Comparison of ENCODE assay signal across 23 mouse cellular contexts in the genomic region with DNA sequence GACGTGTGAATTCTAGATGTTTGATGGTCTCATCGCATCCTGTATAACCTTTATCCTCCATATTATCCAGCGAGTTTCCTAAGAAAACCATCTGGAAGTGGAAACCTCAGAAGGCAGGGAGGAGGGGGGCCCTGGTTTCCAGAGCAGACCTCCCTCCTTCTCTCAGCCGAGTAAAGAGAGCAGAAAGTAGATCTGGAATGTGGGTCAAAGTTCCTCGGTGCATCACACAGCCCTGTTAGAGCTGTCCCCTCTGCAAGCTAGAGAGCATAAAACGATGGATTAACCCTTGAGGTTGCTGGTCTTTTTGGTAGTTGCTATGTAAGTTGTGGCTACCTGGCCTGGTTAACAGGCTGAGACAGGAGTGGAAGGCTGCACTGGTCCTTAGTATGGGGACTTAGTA. TPM values are rescaled to one million over a fixed set of nuclear protein-coding genes. Genes with fewer than 3 reads are reported as not detected.
DNase-seq lines count a peak whose midpoint lies in the region; ATAC-seq and TF ChIP-seq lines count a peak whose summit lies in the region.
"Had no signal": no experiment of that assay in that cellular context is flagged by ENCODE, and none has a peak within 500 bp of the region (broad histone marks: within the 10 kb centered on the region; RNA-seq: fewer than 3 reads in every experiment).

No protein-coding gene starts in this region.

- peaks cover 10% of the 10 kb centered on the region; the same call in 1 of the 2 replicates for H3K4me1 ChIP-seq in heart, embryonic 12.5 days (replicated peaks)
- H3K4me1 ChIP-seq in intestine, embryonic 14.5 days (replicated peaks; ENCODE audit: control insufficient read depth, insufficient read depth, low read length): peaks cover 10% of the 10 kb centered on the region
- H3K4me1 ChIP-seq in intestine, postnatal 0 days (replicated peaks; ENCODE audit: control insufficient read depth, insufficient read depth, low read length): no peaks in the 10 kb centered on the region
- no peaks in the 10 kb centered on the region for H3K4me1 ChIP-seq in liver, embryonic 12.5 days
- H3K4me1 ChIP-seq: embryonic facial prominence, embryonic 13.5 days; forebrain, embryonic 13.5 days had no signal

- H3K4me2 ChIP-seq in heart, embryonic 12.5 days: no peak overlapping the region
- no peak overlapping the region for H3K4me2 ChIP-seq in intestine, embryonic 14.5 days (ENCODE audit: low read length)
- no peak overlapping the region for H3K4me2 ChIP-seq in intestine, postnatal 0 days (replicated peaks; ENCODE audit: low read depth)
- no peak overlapping the region for H3K4me2 ChIP-seq in liver, embryonic 12.5 days
- H3K4me2 ChIP-seq: embryonic facial prominence, embryonic 13.5 days; forebrain, embryonic 13.5 days; heart, embryonic 15.5 days; hindbrain, embryonic 14.5 days had no signal

- H3K27me3 ChIP-seq in heart, embryonic 12.5 days (replicated peaks): no peaks in the 10 kb centered on the region
- no peaks in the 10 kb centered on the region for H3K27me3 ChIP-seq in intestine, embryonic 14.5 days (replicated peaks; ENCODE audit: control insufficient read depth, insufficient read depth, low read length)
- H3K27me3 ChIP-seq in intestine, postnatal 0 days (replicated peaks; ENCODE audit: control insufficient read depth, insufficient read depth, low read length): no peaks in the 10 kb centered on the region
- H3K27me3 ChIP-seq in liver, embryonic 12.5 days (replicated peaks): no peaks in the 10 kb centered on the region
- H3K27me3 ChIP-seq: CH12.LX; embryonic facial prominence, embryonic 13.5 days; forebrain, embryonic 13.5 days; heart, embryonic 15.5 days; Patski had no signal

- no peak for TF ChIP-seq CTCF in intestine, postnatal 0 days (IDR thresholded peaks at IDR 0.05; ENCODE audit: low read depth)

- DNase-seq in heart, postnatal 14 days: no peak
- no peak for DNase-seq in intestine, embryonic 14.5 days (ENCODE audit: low spot score)
- DNase-seq in retina, postnatal 1 day: peak; percentile 43
- no peak for DNase-seq in retina, embryonic 14.5 days (ENCODE audit: low spot score)
- DNase-seq in yolk sac, embryonic 10.5 days (ENCODE audit: low spot score): peak; percentile 46
- DNase-seq: adrenal gland, postnatal 14 days; cerebellum, adult 11-12 months; cerebellum, adult 9-10 months; cerebellum, postnatal 25 days; gastrocnemius, adult 2 months; gastrocnemius, postnatal 36 days; heart, adult 2 months; kidney, adult 18-20 months had no signal

- H3K27ac ChIP-seq in heart, embryonic 12.5 days (ENCODE audit: poor library complexity, severe bottlenecking): no peak overlapping the region
- H3K27ac ChIP-seq in intestine, embryonic 14.5 days (ENCODE audit: low read depth): no peak overlapping the region
- H3K27ac ChIP-seq in intestine, postnatal 0 days (ENCODE audit: low read depth, low read length): no peak overlapping the region
- no peak overlapping the region for H3K27ac ChIP-seq in liver, embryonic 12.5 days
- H3K27ac ChIP-seq: embryonic facial prominence, embryonic 13.5 days; forebrain, embryonic 13.5 days; gastrocnemius, adult 2 months; heart, adult 2 months; heart, embryonic 15.5 days; hindbrain, embryonic 14.5 days had no signal

- H3K9me3 ChIP-seq in heart, embryonic 12.5 days (replicated peaks): peaks cover 5% of the 10 kb centered on the region
- H3K9me3 ChIP-seq in intestine, embryonic 14.5 days (ENCODE audit: control insufficient read depth, low read length): no peaks in the 10 kb centered on the region
- no peaks in the 10 kb centered on the region for H3K9me3 ChIP-seq in intestine, postnatal 0 days (ENCODE audit: control insufficient read depth)
- H3K9me3 ChIP-seq in liver, embryonic 12.5 days (replicated peaks): no peaks in the 10 kb centered on the region
- H3K9me3 ChIP-seq: embryonic facial prominence, embryonic 13.5 days; forebrain, embryonic 13.5 days; heart, embryonic 15.5 days had no signal

- no peak overlapping the region for H3K4me3 ChIP-seq in heart, embryonic 12.5 days
- H3K4me3 ChIP-seq in intestine, embryonic 14.5 days (ENCODE audit: low read depth, low read length): no peak overlapping the region
- H3K4me3 ChIP-seq in intestine, postnatal 0 days (ENCODE audit: low read depth, low read length): no peak overlapping the region
- H3K4me3 ChIP-seq in liver, embryonic 12.5 days: no peak overlapping the region
- H3K4me3 ChIP-seq: embryonic facial prominence, embryonic 13.5 days; forebrain, embryonic 13.5 days; gastrocnemius, adult 2 months; heart, adult 2 months; heart, embryonic 15.5 days had no signal

- no peaks in the 10 kb centered on the region for H3K36me3 ChIP-seq in heart, embryonic 12.5 days
- no peaks in the 10 kb centered on the region for H3K36me3 ChIP-seq in intestine, embryonic 14.5 days (ENCODE audit: control insufficient read depth, insufficient read depth, low read length)
- H3K36me3 ChIP-seq in intestine, postnatal 0 days (ENCODE audit: control insufficient read depth, insufficient read depth): no peaks in the 10 kb centered on the region
- H3K36me3 ChIP-seq in liver, embryonic 12.5 days: no peaks in the 10 kb centered on the region
- H3K36me3 ChIP-seq: embryonic facial prominence, embryonic 13.5 days; heart, embryonic 15.5 days had no signal

- WGBS in heart, embryonic 12.5 days: 50% methylated on average over 6 of the region's 6 CpGs
- WGBS in intestine, embryonic 14.5 days: 31% methylated on average over 6 of the region's 6 CpGs
- 42% methylated on average over 6 of the region's 6 CpGs for WGBS in intestine, postnatal 0 days
- 47% methylated on average over 6 of the region's 6 CpGs for WGBS in liver, embryonic 12.5 days (ENCODE audit: insufficient replicate concordance)

- no peak for ATAC-seq in heart, embryonic 12.5 days (ENCODE audit: insufficient number of reproducible peaks, low FRiP score)
- ATAC-seq in intestine, embryonic 14.5 days (replicated peaks; ENCODE audit: low FRiP score, low TSS enrichment, low read depth): 0 out of 2 replicates have a peak, but pooled peaks have one; percentile 16
- ATAC-seq in intestine, postnatal 0 days: no peak
- ATAC-seq in liver, embryonic 12.5 days: no peak
- ATAC-seq: activated CD4-positive, CD25-positive, alpha-beta regulatory T cell, adult 4 months; forebrain, embryonic 13.5 days; Patski had no signal

- 0 out of 2 replicates have a peak overlapping the region, but pooled peaks have one; percentile 36 for H3K9ac ChIP-seq in heart, embryonic 12.5 days
- no peak overlapping the region for H3K9ac ChIP-seq in intestine, embryonic 14.5 days (ENCODE audit: low read length)
- H3K9ac ChIP-seq in intestine, postnatal 0 days (ENCODE audit: low read depth, low read length): no peak overlapping the region
- H3K9ac ChIP-seq in liver, embryonic 12.5 days: no peak overlapping the region
- H3K9ac ChIP-seq: embryonic facial prominence, embryonic 13.5 days; forebrain, embryonic 13.5 days; heart, embryonic 15.5 days; hindbrain, embryonic 14.5 days had no signal

- intact Hi-C loops in heart, postnatal 14 days (cut with DNase I): loop anchor here (2.0 to 5.0 kb wide), 3 partner anchors 144 to 267 kb away; a partner anchor contains a TSS

RNA-seq across cellular contexts. Expression of a gene that starts 46.0 kb away (rescaled TPM):
- 19.7 and 22.2 TPM in 2 replicates for polyA plus RNA-seq in heart, embryonic 12.5 days (2016; fragmentation: Nextera tagmentation; extraction: Ambion mirVana)
- 10 to 100 TPM; 33.4 to 37.7 TPM for total RNA-seq in heart, postnatal 14 days (2021)
- 12.1 and 12.9 TPM in 2 replicates for polyA plus RNA-seq in intestine, embryonic 14.5 days (2014; fragmentation: Nextera tagmentation; extraction: Ambion mirVana)
- 8.0 and 9.8 TPM in 2 replicates for polyA plus RNA-seq in intestine, postnatal 0 days (2015; fragmentation: Nextera tagmentation; extraction: Ambion mirVana)
- polyA plus RNA-seq in liver, embryonic 12.5 days (2016; fragmentation: Nextera tagmentation; extraction: Ambion mirVana): 0.92 and 1.2 TPM in 2 replicates
- polyA plus RNA-seq: activated CD4-positive, CD25-positive, alpha-beta regulatory T cell, adult 4 months had no signal

RNA-seq across cellular contexts. Expression of a gene that starts 54.1 kb away (rescaled TPM):
- polyA plus RNA-seq in heart, embryonic 12.5 days (2016; fragmentation: Nextera tagmentation; extraction: Ambion mirVana): 1.1 and 1.2 TPM in 2 replicates
- total RNA-seq in heart, postnatal 14 days (2021): not detected
- 1.3 and 1.8 TPM in 2 replicates for polyA plus RNA-seq in intestine, embryonic 14.5 days (2014; fragmentation: Nextera tagmentation; extraction: Ambion mirVana)
- 0.29 and 0.39 TPM in 2 replicates for polyA plus RNA-seq in intestine, postnatal 0 days (2015; fragmentation: Nextera tagmentation; extraction: Ambion mirVana)
- polyA plus RNA-seq in liver, embryonic 12.5 days (2016; fragmentation: Nextera tagmentation; extraction: Ambion mirVana): 0.17 and 0.23 TPM in 2 replicates
- total RNA-seq: CH12.LX had no signal
- polyA plus RNA-seq: activated CD4-positive, CD25-positive, alpha-beta regulatory T cell, adult 4 months; heart, adult 2 months had no signal

Comparison
In these comparisons a context has a peak if more than half of its experiments do, and no peak if none do; other contexts are left out.
1. DNase-seq: peak in retina, postnatal 1 day (single experiment) and yolk sac, embryonic 10.5 days (single experiment); none in heart, postnatal 14 days (0 of 2), intestine, embryonic 14.5 days (single experiment) and retina, embryonic 14.5 days (single experiment).